Mouse (Mus musculus) ovary, postnatal 10 days (tissue): Measurements from ENCODE around the gene Wbp2.
"Not testable (repeated sequence)": the region's sequence is repeated elsewhere in the genome, so short reads cannot be mapped to it uniquely, and the experiment has no call there.

Experiments used
- DNase-seq: peaks from one replicate; pipeline ENCODE4 v3.0.0; 2022; ENCODE audit warnings: low spot score

Gene Wbp2

DNA sequence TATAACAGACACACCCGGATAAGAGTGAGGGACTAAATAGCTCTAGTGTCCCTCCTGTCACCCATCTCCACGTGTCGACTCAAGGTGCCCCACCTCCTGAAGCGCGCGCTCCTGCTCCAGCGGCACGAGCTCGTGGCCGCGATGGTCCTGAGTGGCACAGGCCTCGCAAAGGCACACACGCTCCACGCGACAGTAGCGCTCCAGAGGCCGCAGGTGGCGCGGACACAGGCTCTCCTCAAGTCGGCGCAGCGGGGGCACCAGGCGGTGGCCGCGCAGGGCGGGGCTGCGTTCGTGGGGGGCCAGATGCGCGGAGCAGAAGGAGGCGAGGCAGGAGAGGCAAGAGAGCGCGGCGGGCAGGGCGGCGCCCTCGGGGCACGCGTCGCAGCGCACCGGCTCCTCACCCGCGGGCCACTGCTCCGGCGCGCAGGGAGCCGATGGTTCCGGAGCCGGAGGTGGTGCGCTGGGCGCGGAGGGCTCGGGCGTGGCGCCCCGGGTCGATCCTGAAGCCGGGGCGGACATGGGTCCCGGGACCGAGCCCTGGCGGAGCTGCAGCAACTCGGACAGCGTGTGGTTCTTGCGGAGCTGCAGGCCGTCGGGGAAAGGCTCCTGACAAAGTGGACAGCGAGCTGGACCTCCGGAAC is 22.8 kb upstream of the Wbp2 start:
- DNase-seq = no peak

DNA sequence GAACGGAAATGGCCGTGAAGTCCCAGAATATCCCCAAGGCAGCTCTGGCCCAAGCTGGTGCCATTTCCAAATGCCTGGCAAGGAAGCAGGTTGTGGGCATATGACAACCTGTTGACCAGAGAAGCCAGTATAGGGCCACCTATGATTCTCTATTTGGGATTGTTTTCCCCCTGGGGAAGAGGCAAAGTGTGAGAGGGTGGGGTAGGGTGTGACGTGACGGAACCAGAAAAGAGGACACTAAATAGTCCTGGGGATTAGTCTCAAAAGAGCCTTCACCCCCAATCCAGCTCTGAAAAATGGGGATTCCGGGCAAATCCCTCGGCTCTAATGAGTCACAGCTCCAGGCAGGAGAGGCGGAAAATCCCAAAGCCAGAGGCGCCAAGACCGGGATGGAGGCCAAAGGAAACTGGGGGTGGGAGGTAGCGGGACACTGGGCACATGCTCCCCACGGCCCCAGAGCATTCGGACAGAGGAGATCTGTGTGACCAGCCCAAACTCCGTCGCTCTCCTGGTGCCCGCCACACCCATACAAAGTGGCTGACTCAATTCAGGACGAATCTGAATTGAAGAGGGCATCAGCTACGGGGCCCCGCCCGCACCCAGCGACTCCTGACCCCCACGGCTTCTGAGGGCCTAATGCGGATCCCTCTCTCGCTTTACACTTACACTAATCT is 21.8 kb upstream of the Wbp2 start:
- no peak for DNase-seq

DNA sequence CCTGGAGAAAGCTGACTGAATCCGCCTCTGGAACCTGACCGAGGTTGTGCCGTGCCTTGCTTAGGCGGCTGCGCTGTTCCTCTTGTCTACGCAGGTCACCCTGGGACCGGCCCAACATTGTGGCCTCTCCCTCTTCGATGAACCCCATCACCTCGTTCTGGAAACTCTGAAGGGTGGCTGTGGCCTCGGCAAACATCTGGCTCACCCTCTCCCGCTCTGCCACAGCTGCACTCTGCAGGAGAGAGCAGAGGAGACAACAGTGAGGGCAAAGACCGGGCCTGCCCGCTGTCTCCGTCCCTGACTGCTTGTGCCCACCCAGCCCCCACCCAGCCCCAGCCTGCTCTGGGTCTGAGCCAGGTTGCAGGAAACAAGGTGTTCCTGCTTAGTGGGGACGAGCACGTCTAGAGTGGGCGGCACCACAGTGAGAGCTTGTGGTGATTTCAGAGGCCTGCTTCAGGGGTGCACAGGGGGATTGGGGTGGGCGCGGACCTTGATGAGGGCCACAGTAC is 21.0 kb upstream of the Wbp2 start:
- DNase-seq = no peak

DNA sequence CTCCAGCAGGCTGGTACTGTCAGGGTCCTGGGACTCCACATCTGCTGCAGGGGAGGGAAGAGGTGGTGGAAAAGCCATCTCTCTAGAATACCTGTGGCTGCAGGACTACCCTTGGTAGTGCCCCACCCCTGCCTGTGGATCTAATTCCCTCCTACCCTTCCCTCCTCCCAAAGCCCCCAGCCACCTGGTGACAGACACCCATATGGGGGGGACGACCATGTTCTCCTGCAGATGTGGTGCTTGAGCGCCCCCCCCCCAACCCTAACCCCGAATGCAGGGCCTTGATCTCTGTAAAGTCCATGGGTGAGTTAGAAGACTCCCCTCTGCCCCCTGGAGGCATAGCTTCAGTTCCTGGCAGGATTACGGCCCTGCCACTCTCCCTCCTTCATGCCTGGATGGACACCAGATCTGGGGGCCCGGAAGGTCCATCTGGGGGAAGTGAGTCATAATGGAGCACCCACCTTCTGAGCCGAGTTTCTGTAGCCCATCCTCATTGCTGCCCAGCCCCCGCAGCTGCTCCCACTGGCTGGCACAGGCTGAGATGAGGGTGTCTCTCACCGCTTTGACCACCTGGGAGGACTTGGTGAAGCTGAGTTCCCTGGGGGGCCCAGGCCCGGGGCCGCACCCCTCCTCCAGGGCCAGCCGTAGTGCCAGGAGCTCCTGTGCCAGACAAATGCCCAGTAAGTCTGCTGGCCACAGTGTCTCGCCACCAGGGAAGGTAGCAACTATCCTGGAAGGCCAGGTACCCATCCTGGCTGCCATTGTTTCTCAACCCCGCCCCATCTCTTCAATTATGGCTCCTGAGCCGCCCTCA is 20.4 kb upstream of the Wbp2 start:
- no peak for DNase-seq

DNA sequence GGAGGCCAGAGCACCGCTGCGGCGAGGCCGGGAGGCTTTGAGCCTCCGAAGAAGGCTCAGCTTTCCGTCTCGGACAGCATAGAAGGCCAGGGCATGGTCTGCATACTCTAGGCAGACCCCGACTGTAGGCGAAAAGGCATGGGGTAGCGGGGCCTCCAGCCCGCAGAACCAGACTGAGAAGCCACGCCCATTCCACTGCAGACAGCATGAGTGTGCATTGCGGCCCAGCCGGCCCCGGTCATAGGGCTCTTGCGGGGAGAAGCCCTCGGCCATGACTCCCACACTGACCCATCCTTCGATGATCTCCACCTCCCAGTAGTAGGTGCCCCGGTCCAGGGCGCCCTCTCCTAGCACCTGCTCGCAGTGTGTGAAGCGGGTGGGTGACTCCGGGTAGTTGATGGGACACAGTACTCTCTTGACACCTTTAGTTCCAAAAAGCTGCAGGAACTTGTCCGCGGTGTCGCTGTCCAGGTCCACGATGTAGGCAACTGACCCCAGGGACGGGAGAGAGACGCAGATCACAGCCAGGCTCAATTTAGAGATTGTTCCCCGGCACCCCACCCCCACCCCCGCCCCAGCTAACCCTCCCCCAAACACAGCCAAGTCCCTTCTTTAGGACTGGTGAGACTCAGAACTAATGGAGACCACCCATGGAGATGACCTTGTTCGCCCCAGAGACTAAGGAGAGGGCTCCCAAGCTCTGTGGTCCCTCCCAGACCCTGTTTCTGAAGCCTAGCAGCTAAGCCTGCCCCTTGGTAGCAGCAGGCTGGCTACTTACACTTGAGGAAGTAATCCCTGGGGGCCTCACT is 19.6 kb upstream of the Wbp2 start:
- DNase-seq = no peak

DNA sequence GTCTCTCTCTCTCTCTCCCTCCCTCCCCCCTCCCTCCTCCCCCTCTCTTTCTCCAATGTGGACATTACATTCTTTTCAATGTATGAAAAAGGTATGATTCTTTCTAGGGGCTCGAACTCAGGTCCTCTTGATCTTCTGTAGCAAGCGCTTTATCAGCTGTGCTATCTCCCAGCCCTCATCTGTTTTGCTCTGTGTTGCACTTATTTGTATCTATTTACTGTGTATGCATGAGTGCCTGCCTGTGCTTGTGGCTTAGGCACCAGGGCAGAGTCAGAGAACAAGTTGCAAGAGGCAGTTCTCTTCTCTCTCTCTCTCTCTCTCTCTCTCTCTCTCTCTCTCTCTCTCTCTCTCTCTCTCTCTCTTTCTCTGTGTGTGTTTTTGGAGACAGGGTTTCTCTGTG is 18.3 kb upstream of the Wbp2 start:
- DNase-seq = no peak

DNA sequence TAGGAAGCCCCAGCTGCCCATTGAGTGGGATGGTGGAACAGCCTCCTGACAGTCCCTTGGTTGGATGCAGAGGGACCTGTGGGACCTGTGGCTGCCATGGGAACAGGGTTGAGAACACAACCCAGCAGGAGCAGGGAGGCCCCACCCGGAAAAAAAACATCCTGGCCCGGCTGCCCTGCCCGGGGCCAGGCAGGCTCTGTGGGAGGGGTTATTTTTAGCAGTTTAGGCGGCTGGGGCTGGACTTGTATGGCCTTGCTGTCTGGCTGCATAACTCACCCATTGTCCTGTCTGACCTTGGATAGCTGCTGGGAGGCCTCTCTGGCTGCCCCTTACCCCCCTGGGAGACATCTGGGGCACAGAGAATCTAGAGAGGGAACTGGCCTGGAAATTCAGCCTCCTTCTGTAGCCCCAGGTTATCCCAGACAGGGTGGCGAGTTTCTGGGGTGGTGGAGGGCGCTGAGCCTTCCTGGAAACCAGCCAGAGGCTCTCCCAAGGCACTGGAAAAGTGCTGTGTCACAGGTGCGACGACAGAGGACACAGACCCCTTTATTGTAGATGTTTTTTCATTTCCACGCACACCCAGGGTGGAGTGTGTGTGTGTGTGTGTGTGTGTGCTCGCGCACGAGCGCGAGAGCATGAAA is 17.3 kb upstream of the Wbp2 start:
- no peak for DNase-seq

DNA sequence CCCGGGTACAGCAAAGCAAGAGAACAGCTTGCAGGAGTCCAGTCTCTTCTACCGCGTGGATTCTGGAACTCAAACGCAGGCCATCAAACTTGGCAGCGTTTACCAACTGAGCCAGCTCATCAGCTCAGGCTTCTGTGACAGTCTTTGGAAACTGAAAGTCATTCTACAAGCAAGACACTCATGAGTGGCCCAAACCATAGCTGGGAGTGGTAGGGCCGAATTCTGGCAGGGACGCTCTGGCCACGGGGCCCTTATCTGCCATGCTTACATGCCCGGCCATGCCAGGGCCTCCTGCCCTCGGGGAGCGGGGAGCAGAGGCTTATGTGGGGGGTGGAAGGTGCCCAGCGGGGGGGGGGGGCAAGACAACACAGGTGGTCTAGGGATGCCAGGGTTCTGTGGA is 16.8 kb upstream of the Wbp2 start:
- DNase-seq = no peak

DNA sequence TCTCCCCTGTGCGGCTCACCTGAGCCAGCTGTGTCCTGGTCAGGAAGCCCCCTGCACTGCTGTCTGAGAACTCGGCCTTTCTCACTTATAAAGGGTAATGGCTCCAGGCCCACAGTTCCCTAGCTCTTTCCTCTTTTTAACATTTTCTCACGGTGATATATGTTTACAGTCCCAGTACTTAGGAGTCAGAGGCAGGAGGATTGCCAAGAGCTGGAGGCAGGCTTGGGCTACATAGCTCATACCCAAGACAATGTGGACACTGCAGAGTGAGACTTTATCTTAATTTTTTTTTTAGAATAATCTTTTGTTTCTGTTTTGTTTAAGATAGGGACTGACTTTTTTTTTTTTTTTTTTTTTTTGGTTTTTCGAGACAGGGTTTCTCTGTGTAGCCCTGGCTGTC is 15.7 kb upstream of the Wbp2 start:
- no peak for DNase-seq

DNA sequence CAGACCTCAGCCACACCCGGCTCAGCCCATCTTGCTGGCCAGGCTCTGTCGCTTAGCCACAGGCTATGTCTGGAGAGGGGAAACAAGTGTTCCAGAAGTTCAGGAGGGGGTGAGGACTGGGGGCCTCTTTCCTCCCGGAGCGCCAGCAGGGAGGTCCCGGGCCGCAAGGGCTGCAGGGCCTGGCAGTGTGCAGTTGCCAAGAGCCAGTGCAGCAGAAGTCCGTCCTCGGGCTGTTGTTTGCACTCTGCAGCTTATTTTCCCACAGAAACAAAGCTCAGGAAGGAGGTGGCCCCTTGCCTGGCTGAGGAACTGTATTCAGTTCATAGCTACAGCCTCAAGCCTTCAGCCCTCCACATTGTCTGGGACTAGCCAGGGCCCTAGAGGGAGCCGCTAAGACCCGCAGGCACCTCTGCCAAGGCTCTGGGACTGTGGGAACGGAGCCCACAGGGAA is 15.2 kb upstream of the Wbp2 start:
- no peak for DNase-seq

DNA sequence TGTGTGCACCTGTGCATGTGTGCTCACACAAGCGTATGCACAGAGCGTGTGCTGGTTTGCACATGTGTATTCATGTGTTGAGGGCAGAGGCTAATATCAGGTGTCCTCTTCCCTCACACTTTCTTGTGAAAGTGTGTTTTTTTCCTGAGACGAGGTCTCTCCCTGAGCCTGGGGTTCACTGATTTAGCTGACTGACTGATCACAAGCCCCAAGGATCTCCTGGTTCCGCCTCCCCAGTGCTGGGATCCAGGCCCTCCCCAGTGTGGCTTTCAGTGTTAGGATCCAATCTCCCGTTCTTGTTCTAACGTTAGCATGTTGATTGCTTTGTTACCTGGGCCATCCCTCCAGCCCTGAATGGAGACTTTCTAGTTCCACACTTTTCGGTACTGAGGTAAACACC is 14.0 kb upstream of the Wbp2 start:
- DNase-seq = no peak

DNA sequence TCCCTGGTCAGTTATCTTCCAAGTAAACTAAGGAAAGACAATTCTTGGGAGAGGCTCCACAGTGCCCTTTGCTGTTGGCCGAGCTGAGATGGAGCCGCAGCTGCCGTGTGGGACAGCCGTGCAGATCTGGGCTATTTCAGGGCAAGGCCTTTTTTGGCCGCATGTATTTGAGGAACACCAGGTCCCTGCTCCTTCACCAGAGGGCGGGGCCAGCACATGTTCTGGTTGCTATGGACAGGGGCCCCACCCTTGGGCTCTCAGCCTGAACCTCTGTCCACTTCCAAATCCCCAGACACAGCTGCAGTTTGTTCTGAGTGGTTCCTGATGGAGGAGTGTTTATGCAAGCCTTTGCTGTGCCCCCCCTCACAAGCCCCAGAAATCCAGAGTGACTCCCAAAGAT is 13.6 kb upstream of the Wbp2 start:
- no peak for DNase-seq

DNA sequence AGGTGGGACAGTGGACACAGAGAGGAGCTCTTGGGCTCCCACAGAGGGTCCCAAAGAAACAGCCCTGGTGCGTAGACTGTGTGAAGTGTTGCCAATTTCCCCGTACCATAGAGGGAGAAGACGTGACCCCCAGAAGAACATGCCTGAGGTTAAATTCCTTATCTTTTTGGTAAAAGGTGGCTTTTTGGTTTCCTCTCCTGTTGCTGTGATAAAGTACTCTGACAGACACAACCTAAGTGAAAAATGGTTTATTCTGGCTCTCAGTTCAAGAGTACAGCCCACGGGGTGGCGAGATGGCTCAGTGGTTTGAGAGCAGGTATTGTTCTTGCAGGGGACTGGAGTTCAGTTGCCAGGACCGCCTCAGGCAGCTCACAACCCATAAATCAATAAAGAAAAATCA is 12.7 kb upstream of the Wbp2 start:
- DNase-seq = no peak

DNA sequence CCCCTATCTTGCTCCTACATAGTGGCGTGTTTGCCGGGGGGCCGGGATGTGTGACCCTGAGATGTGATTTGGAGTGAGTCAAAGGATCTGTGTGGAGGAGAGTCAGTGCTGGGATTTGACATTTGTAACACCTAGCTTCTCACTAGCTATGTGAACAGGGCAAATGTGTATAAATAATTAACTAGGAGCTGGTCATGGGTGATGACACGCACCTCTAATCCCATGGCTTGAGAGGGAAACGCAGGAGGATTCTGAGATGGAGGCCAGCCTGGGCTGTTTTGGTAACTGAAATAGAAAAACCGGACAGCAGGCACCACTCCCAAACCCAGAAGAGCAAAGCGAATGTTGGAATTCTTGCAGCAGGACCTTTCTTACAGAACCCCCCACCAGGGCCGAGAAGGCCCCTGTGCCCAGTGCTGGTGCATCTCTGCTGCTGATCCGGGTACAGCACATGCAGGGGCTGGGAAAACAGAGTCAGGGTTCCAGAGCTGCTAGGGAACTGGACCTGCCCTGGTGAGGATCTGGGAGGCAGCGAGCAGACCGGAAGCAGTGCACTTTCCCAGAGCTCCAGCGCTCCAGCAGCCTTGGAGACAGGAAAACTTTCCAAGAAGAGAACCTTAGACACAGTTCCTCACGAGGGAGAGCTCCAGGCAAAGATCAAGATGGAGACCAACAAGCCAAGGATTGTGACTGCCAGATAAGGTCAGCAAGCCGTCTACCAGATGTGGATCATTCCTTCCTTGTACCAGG is 12.1 kb upstream of the Wbp2 start:
- no peak for DNase-seq

DNA sequence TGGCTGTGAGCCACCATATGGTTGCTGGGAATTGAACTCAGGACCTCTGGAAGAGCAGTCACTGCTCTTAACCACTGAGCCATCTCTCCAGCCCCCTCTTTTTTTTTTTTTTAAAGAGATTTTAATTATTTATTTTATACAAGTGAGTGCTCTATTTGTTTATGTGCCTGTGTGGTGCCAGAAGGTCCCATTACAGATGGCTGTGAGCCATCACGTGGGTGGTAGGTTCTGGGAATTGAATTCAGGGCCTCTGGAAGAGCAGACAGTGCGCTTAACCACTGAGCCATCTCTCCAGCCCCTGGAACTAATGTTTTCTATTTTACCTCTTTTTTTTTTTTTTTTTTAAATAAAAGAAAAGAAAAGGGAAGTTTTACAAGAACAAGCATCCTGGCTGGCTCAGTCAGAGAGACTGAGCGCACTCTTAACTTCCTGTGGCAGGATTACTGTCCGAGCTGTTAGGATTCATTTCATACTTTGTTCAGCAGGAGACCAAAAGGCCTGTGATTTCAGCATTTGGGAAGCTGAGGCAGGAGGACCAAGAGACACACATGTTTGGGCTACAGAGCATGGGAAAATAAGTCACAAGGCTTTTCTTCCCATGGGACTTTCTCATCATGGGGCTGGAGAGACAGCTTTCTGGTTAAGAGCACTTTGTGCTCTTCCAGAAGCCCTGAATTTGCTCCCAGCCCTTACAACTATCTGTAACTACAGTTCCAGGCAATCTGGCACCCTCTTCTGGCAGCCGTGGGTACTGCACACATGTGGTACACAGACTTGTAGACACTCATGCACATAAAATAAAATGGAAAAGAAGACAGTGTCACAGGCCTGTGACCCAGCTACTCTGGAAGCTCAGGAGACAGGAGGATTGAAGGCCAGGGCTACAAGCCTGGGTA is 9.7 kb upstream of the Wbp2 start:
- no peak for DNase-seq

DNA sequence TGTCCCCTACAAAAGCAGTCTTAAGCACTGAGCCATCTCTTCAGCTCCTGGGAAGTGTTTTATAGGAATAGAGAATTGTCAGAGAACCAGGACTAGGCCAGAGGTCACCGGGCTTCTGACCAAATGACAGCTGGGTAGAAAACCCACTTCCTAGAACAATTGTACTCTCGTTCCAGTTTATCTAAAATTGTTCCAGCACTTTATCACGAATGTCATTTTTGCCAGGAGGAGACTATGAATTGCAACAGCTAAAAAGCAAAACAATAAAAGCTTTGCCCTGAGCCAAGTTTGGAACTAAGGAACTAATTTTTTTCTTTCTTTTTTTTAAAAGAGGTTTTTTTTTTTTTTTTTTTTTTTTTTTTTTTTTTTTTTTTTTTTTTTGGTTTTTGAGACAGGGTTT is 8.8 kb upstream of the Wbp2 start:
- DNase-seq = no peak

DNA sequence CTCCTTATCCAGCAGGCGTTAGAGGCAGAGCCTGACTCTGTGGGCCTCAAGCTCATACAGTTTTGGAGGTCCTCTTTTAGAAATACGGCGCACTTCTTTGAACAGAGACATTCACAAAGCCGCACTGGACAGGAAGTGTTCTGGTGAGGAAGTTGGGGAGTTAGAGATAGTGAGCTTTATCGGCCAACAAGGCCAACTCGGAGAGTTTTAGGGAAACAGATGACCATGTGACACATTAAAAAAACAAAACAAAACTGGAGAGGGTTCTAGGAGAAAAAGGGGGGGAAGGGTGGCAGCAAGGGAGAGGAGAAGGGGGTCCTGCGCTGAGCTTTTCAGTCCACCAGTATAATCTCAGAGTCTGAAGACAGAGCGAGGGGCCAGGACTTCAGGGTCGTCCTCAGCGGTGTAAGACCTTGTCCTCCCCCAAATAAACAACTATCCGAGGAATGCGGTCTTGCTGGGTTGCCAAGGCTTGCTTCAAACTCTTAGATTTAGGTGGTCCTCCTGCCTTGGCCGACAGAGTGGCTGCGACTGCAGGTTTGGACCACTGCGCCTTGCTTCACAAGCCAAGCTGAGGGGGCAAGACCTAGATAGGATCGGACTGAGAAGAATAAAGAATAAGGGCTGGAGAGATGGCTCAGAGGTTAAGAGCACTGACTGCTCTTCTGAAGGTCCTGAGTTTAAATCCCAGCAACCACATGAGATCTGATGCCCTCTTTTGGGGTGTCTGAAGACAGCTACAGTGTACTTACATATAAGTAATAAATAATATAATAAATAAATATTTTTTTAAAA is 7.2 kb upstream of the Wbp2 start:
- DNase-seq = no peak

DNA sequence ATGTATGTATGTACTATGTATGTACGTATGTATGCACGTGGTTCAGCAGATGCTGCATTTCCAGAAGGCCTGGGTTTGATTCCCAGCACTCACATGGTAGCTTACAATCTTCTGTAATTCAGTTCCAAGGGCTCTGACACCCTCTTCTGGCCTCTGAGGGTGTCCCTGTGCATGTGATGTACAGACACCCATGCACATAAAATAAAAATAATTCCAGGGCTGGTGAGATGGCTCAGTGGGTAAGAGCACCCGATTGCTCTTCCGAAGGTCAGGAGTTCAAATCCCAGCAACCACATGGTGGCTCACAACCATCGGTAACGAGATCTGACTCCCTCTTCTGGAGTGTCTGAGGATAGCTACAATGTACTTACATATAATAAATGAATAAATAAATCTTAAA is 6.2 kb upstream of the Wbp2 start:
- DNase-seq = not testable (repeated sequence)

DNA sequence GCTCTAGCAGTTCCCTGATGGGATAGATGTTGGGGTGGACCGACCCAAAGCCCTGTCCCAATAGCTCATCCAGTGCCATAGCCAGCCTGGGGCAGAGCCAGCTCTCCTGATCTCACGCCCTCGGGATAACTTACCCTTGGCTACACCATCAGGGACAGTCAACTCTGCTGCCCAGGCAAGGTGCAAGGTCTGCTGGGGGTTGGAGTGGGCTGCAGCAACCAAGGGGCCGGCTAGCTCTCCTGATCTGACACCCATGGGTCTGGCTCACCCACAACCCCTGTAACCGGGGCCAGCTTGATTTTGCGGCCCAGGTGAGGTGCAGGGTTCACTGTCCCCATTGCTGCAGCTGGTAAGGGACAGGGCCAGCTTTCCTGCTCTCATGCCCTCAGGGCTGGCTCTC is 4.8 kb upstream of the Wbp2 start:
- DNase-seq = no peak
